Mouse (Mus musculus) heart, postnatal 10 days (tissue): Measurements from ENCODE around the gene Slc38a3. TPM values are rescaled to one million over a fixed set of nuclear protein-coding genes. Genes with fewer than 3 reads are reported as not detected.

Experiments used
- DNase-seq, 2 experiments: peaks; one replicate each; pipeline ENCODE4 v3.0.0; 2021
- intact Hi-C: fragments of 180-260 bp; cut with DNase I; formaldehyde crosslinking; loops from one replicate; pipeline ENCODE4 v1.15.1; 2025
- total RNA-seq, 2 experiments: library from RNA; stranded (reverse); gene quantifications; 2 replicates each; pipeline ENCODE4 v1.2.3; 2021

The Slc38a3 gene
- total RNA-seq, 2 experiments from 2014 or later, result 20.5 to 22.6 TPM

GRCm38 (mm10) chr9:107696845-107697610 is 27.7 kb upstream of the Slc38a3 start:
- intact Hi-C loops, result no loop called here
- DNase-seq, result no peak

DNA sequence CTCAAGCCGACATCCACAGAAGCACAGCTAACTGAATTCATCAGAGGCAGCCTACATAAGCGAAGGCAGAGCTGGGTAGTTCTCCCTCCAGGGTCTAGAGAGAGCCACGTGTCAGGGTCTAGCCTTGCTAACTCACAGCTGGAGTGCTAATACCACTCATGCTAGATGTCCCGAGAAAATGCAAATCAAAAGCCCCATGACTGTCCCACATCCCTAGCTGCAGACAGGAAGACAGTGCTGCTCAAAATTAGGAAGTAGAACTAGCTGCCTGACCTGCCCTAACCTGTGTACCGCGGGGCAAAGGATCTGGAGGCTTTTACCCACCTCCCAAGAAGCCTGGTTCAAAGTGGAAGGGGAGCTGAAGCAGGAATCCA is 26.8 kb upstream of the Slc38a3 start:
- intact Hi-C loops, result no loop called here
- no peak for DNase-seq

DNA sequence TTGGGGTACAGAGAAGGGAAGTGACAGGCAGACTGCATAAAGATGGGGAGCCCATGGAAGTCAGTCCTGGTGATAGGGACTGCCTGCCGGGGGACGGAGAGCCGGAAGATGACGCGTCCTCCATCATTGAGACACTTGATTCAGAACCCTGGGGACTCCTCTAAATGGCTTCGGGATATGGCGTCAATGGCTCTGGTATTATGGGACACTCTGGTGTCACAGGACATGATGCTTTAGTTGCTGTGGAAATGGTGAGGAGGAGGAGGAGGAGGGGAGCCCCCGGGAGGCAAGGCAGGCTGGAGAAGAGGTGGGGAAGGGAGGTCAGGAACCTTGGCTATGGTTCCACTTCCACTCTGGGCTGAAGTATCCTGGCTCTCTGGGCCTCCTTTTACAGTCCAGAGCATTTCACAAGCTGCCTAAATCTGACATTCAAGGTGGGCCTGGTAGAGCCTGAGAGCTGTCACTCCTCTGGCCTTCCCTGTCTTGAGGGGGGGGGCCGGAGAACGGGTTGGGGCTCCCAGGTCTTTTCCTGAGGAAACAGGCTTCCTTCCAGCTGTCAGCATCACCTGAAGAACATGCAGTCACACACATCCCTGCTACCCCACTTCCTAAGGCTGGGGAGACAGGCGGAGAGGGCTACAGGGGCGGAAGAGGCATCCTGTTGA is 26.2 kb upstream of the Slc38a3 start:
- intact Hi-C loops, result no loop called here
- DNase-seq, result no peak

DNA sequence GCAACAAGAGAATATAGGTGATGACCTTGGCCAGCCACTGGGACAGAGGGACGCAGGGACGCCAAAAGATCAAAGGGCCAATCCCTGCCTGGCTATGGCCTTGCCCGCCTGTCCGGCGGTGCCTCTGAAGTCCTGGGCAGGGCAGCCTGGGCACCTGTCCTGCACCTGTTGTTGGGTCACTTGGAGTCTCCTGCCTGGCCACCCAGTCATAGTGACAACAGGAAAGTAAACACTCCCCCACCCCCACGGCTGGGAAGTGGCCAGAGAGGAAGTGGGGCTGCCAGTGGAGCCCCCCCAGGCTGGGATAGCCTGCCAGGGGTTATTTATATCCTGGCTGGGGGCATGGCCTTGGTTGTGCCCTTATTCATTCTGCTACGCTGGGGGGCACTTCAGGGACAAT is 25.3 kb upstream of the Slc38a3 start:
- DNase-seq, result no peak
- intact Hi-C loops, result no loop called here

- intact Hi-C loops, result no loop called here
- no peak for DNase-seq
These were observed 24.2 kb upstream of the Slc38a3 start for GRCm38 (mm10) chr9:107693433-107693987.

- intact Hi-C loops, result no loop called here
- no peak for DNase-seq
These were observed 23.5 kb upstream of the Slc38a3 start for GRCm38 (mm10) chr9:107692785-107693184.

GRCm38 (mm10) chr9:107690391-107690790 is 21.1 kb upstream of the Slc38a3 start:
- intact Hi-C loops, result no loop called here
- DNase-seq, result no peak

GRCm38 (mm10) chr9:107688939-107689338 is 19.6 kb upstream of the Slc38a3 start:
- DNase-seq, result no peak
- intact Hi-C loops, result no loop called here

- no peak for DNase-seq
- intact Hi-C loops, result no loop called here
These were observed 19.1 kb upstream of the Slc38a3 start for GRCm38 (mm10) chr9:107688415-107688814.

- DNase-seq, result peak; percentile 71 to 82
- intact Hi-C loops, result loop anchor here (1.0 kb wide), 1 partner anchor 53 kb away; no protein-coding TSS in a partner anchor
These were observed 16.1 kb upstream of the Slc38a3 start for GRCm38 (mm10) chr9:107685231-107685981.

DNA sequence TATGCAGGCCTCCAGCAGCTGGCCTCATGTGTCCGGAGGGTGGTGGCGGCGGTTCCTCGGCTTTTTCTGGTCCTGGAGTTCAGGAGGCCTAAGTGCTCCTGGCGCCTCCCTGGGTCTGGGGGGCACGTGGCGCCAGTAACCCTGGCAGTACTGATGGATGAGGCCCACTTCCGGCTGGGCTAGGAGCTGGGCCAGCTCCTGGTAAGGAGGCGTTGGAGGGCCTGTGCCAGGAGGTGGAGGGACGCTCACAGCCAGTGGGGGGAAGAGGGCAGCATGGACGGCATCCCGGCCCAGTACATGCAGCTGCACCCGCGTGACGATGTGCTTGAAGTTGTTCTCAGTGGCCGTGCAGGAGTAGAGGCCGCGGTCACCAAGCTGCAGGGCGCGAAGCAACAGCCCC is 13.1 kb upstream of the Slc38a3 start:
- intact Hi-C loops, result no loop called here
- DNase-seq, result no peak

- intact Hi-C loops, result loop anchor here (10.0 kb wide), 1 partner anchor 315 kb away; no protein-coding TSS in a partner anchor
These were observed 10.2 kb upstream of the Slc38a3 start, which contains the start of gene Gnat1 for GRCm38 (mm10) chr9:107679501-107679900. TSS of gene Gnat1 (minus strand) at chr9:107679712.

DNA sequence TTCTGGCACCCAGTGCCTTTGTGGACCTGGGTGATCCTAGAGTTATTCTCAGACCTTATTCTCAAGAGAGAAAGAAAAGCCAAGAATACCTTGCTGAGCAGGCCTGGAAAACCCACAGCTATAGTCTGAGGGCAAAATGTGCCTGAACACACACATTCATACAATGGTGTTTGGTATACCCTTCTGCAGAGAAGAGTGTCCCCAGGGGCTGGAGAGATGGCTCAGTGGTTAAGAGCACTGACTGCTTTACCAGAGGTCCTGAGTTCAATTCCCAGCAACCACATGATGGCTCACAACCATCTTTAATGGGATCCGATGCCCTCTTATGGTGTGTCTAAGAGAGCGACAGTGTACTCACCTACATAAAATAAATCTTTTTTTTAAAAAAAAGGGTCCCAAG is 9.5 kb upstream of the Slc38a3 start:
- intact Hi-C loops, result loop anchor here (10.0 kb wide), 1 partner anchor 314 kb away; no protein-coding TSS in a partner anchor
- no peak for DNase-seq

More at GRCm38 (mm10) chr9:107679501-107679900, 10.2 kb upstream of the Slc38a3 start, which contains the start of gene Gnat1:
- no peak for DNase-seq

GRCm38 (mm10) chr9:107677819-107678526 is 8.6 kb upstream of the Slc38a3 start:
- intact Hi-C loops, result loop anchor here (10.0 kb wide), 1 partner anchor 313 kb away; no protein-coding TSS in a partner anchor
- peak; percentile 82 to 91 for DNase-seq

DNA sequence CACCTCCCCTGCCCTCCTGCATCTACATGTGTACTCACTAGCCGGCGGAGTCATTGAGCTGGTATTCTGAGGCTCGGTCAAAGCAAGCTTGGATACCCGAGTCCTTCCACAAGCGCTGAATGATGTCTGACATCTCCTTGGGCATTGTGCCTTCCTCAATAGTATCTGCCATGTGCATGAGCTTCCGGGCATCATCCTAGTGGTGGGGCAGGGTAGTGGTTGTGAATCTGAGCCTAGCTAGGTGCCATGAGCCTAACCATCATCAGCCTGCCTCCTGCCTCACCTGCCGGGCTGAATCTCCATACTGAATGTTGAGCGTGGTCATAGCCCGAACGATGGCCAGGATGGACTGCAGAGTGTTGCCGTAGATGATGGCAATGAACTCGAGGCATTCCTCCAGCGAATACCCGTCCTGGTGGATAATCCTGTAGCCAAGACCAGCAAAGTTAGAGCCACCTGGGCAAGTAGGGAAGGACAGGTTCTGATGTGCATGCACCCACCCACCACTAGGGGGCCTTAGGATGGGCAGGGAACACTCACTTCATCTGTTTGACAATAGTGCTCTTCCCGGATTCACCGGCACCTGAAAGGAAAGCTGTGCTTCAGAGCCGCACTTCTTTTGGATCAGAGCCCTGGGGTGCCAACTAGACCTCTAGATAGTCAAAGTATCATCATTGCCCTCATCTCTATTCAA is 7.9 kb upstream of the Slc38a3 start:
- DNase-seq, result peak in 1 of 2 experiments; percentile 60
- intact Hi-C loops, result loop anchor here (10.0 kb wide), 1 partner anchor 312 kb away; no protein-coding TSS in a partner anchor

- no peak for DNase-seq
- intact Hi-C loops, result loop anchor here (1.0 to 10.0 kb wide), 3 partner anchors 31 to 312 kb away; no protein-coding TSS in a partner anchor
These were observed 7.0 kb upstream of the Slc38a3 start for GRCm38 (mm10) chr9:107676302-107676701.

GRCm38 (mm10) chr9:107675671-107676301 is 6.5 kb upstream of the Slc38a3 start:
- intact Hi-C loops, result loop anchor here (1.0 to 10.0 kb wide), 3 partner anchors 30 to 311 kb away; no protein-coding TSS in a partner anchor
- peak; percentile 82 to 87 for DNase-seq

DNA sequence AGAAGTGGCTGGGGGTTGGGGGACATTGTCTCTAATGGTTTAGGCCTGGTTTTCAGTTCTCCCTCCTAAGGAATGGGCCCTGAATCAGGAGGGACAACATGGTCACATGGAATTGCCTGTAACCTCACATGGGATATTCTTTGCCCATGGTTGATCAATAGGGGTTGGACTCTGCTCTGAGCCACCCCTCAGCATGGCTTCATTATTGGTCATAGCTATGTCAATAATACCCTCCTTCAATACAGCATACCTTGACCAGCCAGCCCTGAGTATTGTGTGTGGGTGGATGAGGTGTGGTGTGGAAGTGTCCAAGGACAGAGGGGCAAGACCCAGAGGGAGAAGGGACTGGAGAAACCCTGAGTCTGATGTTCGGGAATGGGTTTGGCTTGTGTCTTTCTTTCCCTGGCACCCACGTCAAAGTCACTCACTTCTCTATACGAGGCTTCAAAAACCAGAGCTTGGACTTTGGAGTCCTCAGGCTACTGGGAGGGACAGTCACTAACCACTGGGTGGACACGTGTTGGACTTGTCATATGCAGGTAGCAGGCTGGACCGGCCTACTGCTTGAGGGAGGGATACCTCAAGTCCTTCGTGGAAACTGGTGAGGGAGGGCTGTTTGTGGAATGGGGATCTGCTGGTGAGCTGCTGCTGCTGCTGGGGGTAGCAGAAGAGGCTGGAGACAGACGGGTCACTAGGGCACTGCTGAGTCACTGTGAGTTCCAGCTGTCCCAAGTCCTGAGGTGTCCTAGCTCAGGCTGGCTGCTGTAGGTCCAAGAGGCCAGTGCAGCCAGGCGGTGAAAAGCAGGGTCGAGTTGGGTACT is 5.5 kb upstream of the Slc38a3 start:
- intact Hi-C loops, result loop anchor here (10.0 kb wide), 1 partner anchor 310 kb away; no protein-coding TSS in a partner anchor
- DNase-seq, result no peak
